Mouse (Mus musculus): Measurements from ENCODE around the gene Sh3kbp1. TPM values are rescaled to one million over a fixed set of nuclear protein-coding genes. Genes with fewer than 3 reads are reported as not detected.

Sh3kbp1 gene
- polyA plus RNA-seq, 1 experiment from 2014 or later: 36.1 TPM

Other genes starting within 250 kb of the Sh3kbp1 start
- 14.1 and 21.8 TPM in 2 replicates for gene Map7d2, start 212.7 kb upstream of the Sh3kbp1 start, polyA plus RNA-seq (2016; fragmentation: Nextera tagmentation; extraction: Ambion mirVana)
- 33.5 and 35.0 TPM in 2 replicates for gene Bclaf3, start 100.6 kb upstream of the Sh3kbp1 start, polyA plus RNA-seq (2016; fragmentation: Nextera tagmentation; extraction: Ambion mirVana)

Data from midbrain, embryonic 12.5 days (tissue).